Mouse (Mus musculus) testis, adult 2 months (tissue): ENCODE measurements at regions not wholly inside any gene's neighbourhood (a gene's known extent, or its start where the extent isn't known, plus 50 kb on each side); places are given as distances from the start of the nearest gene placed in this dataset.
A peak's percentile ranks its signal among the peaks of the same experiment; 100 is the strongest.

Experiments
- CTCF ChIP-seq: fragments of 200-500 bp; IDR thresholded peaks from 2 replicates; pipeline ENCODE4 v1.5.1; 2012; ENCODE audit warnings: low read depth, mild to moderate bottlenecking, inconsistent platforms, low read length, moderate library complexity; ENCODE audit not compliant: control insufficient read depth, insufficient read depth, insufficient replicate concordance
- POLR2A ChIP-seq: fragments of 200-500 bp; IDR thresholded peaks from 2 replicates; pipeline ENCODE4 v1.6.1; 2012; ENCODE audit warnings: low read depth, mild to moderate bottlenecking, inconsistent platforms, low read length, moderate library complexity; ENCODE audit not compliant: control insufficient read depth

- TF ChIP-seq CTCF: peak; percentile 71; the same call in 1 of the 2 replicates
- TF ChIP-seq POLR2A: no peak
Measured at GRCm38 (mm10) chrX:12873698-12874144, 111.8 kb upstream of the Med14 start.
